Mouse (Mus musculus) c-Kit-positive CD71-negative TER-119-negative erythroid progenitor cells, embryonic 14.5 days (primary cell): ENCODE data around the gene Cyp4v3.

Experiments used
- DNase-seq: peaks from one replicate; pipeline ENCODE4 v3.0.0-alpha.2; 2013; ENCODE audit warnings: low read depth

The Cyp4v3 gene

DNA sequence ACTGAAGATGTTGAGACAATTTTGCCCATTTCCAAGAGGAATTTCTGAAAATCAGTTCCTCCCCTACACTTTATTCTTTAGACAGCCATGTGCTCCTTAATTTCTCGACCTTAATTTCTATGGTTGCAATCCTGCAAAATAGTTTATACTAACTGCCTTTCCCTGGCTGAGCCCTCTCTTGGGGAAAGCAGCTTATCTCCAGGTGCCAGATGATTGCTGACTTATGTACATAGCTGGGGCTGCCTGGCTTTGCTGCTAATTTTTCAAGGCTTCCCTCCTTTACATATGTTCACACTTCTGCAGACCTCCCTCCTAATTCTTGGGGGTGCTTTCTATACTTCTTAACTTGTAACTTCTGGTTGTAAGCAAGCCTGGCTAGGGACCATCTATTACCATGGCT is 12.1 kb downstream of the Cyp4v3 start:
- DNase-seq, result no peak

GRCm38 (mm10) chr8:45310967-45311366 is 22.0 kb downstream of the Cyp4v3 start:
- no peak for DNase-seq

DNA sequence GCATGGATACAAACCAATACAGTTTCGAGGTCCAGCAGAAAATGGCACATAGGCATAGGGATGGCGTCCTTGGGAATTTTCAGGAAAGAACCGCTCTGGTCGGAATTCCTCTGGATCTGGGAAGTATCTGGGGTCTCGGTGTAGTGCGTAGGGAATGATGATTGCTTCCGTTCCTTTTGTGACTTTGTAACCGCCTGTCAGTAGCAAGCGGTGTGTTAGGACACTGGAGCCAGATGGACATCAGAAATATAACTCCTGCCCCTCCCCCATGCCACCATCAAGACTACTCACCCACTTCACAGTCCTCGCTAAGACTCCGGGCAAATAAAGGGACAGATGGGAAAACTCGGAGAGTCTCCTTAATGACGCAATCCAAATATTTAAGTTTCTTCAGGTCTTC is 24.6 kb downstream of the Cyp4v3 start, which contains the start of gene Gm45753:
Gene Gm45753, minus strand, starts transcription at position 101 of the 400 bp plus-strand sequence.
- no peak for DNase-seq

- DNase-seq, result no peak
Measured at GRCm38 (mm10) chr8:45305479-45305878, 27.5 kb downstream of the Cyp4v3 start.

DNA sequence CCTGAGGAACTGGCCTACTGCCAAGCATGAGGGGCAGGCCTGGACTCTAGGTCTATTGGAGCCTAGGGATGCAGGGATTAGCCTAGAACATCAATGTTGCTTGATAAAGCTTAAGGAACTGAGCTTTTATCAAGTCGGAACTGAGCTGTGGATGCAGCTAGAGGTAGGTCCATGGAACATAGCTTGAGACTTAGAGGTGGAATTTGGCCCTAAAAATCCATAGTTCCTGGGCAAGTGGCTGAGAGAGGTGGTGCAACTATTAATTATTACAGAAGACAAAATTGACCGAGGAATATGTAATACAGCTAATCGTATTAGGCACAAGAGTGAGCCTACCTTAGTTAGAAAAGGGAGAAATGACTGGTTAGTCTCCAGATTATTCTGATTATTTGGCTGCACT is 28.7 kb downstream of the Cyp4v3 start:
- DNase-seq, result no peak

DNA sequence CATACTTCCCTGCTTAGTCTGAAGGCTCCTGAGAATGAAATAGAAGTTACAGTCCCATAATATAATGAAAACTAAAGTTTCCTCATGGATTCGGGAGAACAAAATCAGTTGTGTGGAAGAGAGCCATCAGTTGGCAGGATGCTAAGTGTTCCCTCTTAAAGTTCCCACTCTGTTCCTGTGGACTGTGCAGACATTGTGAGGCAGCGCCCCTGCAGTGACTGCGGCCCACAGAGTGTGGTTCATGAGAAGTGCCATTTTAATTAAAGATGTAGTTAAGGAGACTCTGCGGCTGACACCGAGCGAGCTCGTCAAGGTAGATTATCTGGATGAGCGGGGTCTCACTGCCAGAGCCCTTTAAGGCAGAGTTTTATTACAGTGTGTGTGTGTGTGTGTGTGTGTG is 30.6 kb downstream of the Cyp4v3 start:
- no peak for DNase-seq

- no peak for DNase-seq
Measured at GRCm38 (mm10) chr8:45295276-45295675, 37.7 kb downstream of the Cyp4v3 start.

DNA sequence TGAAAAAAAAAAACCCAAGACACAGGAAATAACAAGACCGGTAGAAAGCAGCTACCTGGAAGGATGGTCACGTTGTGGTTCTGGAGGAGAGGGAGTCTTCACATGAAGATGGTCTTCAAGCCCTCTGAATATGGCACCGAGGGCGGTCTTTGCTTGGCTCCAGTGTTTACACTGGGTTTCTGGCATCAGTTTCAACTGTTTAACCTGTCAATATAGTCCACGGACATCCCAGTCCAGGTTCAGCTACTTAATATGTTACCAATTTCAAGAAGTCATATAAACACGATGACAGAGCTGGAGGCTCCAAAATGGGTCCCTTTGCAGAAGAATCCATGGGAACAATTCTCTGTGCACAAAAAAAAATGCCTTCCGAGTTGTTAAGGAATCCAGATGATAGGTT is 38.3 kb downstream of the Cyp4v3 start, which contains the start of gene Klkb1:
Gene Klkb1, minus strand, starts transcription at position 173 of the 400 bp plus-strand sequence.
- DNase-seq, result no peak

DNA sequence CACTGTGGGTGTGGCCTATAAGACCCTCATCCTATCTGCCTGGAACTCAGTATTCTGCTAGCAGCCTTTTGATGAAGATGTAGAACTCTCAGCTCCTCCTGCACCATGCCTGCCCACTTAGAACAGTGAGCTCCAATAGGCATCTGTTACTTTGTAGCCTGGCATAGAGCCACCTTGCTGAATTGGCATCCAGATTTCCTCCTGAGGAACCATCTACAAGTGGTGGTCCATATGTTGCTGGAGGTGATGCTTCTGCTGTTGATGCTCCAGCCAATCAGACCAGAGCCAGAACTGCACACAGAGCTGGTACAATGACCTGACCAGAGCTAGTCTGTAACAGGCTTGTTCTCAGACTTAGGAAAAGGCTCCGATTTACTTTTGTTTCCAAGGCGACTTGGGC is 41.2 kb downstream of the Cyp4v3 start:
- no peak for DNase-seq

DNA sequence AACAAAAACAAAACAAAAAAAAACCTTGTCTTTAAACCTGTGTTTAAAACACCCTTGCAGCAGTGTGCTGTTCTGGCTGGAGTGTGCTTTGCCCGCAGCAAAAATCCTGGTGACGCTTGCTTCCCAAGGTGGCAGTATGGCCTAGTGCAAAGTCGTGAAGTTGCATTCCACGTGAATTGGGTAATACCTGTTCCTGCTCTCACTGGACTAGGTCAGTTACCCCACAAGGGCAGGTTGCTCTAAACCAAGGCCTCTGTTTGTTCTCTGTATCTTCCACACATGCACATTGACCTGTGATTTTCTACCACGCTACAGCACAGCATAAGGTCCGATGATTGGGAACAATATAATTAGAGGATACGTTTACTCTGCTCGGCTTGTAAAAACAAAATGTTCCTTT is 51.4 kb downstream of the Cyp4v3 start:
- DNase-seq, result no peak

- DNase-seq, result no peak
Measured at GRCm38 (mm10) chr8:45277453-45277852, 55.6 kb downstream of the Cyp4v3 start.

- no peak for DNase-seq
Measured at GRCm38 (mm10) chr8:45274317-45274716, 58.7 kb downstream of the Cyp4v3 start.

DNA sequence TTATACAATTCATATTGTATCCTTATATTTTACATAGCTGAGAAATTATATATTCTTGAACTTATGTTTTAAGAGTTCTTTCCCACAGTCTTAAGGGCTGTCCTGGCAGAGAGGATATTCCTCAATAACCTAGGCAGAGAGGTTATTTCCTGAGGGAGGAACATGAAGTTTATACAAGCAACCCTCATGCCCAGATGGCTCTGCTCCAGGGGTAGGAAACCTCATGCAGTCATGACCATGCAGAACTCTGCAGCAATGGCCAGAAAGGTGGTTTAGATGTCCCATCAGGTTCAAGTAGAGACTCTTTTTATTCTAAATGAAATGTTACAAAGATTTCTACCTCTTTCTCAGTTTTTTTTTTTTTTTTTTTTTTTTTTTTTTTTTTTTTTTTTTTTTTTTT is 64.0 kb downstream of the Cyp4v3 start:
- DNase-seq, result no peak

- DNase-seq, result no peak
Measured at GRCm38 (mm10) chr8:45268485-45268884, 64.5 kb downstream of the Cyp4v3 start.

GRCm38 (mm10) chr8:45267611-45268391 is 65.2 kb downstream of the Cyp4v3 start:
- no peak for DNase-seq

DNA sequence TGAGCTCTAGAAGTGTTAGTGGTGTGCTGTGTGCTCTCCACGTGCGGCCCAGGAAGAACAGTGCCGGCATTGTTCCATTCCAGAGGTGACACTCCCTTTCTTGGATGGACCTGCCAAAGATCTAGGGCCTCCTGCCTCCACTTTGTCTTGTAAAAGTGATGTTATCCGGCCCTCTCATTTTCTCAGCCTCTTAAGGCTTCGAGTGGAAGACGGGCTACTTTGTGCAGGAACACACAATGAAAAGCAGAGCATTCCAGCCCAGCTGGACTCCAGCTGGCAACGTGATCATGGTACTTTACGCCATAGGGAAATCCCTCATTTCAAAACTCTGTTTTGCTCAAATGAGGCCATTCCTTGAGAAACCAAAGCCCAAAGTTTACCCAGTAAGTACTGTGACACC is 66.0 kb downstream of the Cyp4v3 start:
- DNase-seq, result no peak

GRCm38 (mm10) chr8:45264918-45265317 is 68.1 kb downstream of the Cyp4v3 start:
- no peak for DNase-seq

DNA sequence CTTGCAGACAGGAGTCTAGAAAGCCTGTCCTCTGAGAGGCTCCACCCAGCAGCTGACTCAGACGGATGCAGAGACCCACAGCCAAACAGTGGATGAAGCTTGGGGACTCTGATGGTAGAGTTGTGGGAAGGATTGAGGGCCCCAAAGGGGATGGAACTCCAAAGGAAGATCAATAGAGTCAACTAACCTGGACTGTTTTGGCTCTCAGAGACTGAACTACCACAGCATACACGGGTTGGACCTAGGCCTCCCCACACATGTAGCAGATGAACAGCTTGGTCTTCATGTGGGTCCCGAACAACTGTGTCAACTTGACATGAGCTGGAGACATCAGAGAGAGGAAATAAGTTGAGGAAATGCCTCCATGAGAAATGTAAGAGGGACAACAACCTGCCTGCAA is 70.2 kb downstream of the Cyp4v3 start:
- no peak for DNase-seq

DNA sequence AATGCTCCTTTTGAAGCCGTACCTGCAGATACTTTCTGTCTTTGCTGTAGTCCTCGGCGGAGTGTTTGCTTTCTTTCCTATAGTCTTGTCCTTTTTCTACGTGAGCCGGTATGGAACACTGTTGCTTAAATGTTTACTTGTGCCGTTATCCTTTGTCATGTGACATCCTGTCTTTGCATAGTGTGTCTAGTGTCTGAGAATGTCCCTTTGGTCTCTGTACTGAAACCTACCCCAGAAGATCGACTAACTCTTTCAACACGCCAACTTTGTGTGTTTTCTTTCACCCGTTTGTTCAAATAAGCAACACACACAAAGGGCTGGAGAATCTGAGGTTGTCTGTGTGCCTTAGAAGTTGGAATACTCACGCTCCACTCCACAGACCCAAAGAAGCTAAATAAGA is 71.1 kb downstream of the Cyp4v3 start, which contains the start of gene F11:
Gene F11, minus strand, starts transcription at position 112 of the 400 bp plus-strand sequence.
- no peak for DNase-seq

- no peak for DNase-seq
Measured at GRCm38 (mm10) chr8:45258421-45258820, 74.6 kb downstream of the Cyp4v3 start.

- no peak for DNase-seq
Measured at GRCm38 (mm10) chr8:45255040-45255439, 78.0 kb downstream of the Cyp4v3 start.
